Mouse (Mus musculus): ENCODE measurements around the gene Tbc1d20. TPM values are rescaled to one million over a fixed set of nuclear protein-coding genes. Genes with fewer than 3 reads are reported as not detected.

Gene Tbc1d20
- polyA plus RNA-seq, 1 experiment from 2014 or later, result 30.6 TPM

GRCm38 (mm10) chr2:152292475-152292874 lies 1.2 kb upstream of the Tbc1d20 start:
- ATAC-seq (replicated peaks; ENCODE audit: low FRiP score) (no peak), DNase-seq (ENCODE audit: low spot score) (no peak)
- Histone ChIP-seq H3K9ac (ENCODE audit: low read length) (no peak overlapping the region), H3K4me3 (ENCODE audit: low read depth, low read length) (no peak overlapping the region), H3K36me3 (ENCODE audit: control insufficient read depth, insufficient read depth, low read length) (no peaks in the 10 kb centered on the region), H3K27ac (ENCODE audit: low read depth, low read length) (no peak overlapping the region), H3K4me2 (ENCODE audit: low read depth, low read length, severe bottlenecking) (no peak overlapping the region), H3K4me1 (replicated peaks; ENCODE audit: control insufficient read depth, insufficient read depth, low read length) (no peaks in the 10 kb centered on the region; the same call in 1 of the 2 replicates), H3K27me3 (ENCODE audit: control insufficient read depth, insufficient read depth, low read length) (no peaks in the 10 kb centered on the region), H3K9me3 (ENCODE audit: control insufficient read depth, low read length) (no peaks in the 10 kb centered on the region)
- WGBS, result 35% methylated on average over 2 of the region's 2 CpGs

DNA sequence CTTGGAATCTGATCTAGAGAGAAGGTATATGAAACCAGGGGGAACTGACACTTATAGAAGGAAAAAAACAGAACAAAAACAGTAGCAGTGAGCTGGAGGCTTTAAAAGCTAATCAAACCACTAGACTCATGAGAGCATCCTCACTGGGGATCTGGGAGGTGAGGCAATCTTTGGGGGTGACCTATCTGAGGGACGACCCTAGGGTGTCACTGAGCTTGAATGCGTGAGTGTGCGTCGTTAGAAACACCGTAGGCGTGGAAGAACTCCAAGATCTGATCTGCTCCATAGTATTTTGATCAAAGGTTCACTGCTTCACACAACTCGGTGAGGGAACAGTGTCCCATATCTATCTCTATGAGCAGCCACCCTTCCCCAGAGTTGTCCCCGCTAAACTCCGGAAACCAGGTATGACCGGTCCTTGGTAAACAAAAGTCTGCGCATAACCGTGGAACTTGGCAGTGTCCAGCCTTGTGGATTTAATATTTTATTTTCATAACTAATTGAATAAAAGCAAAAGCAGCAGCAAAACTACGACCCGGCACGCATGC lies 375 bp upstream of the Tbc1d20 start:
- peak overlapping the region; percentile 91 for H3K4me3 ChIP-seq (ENCODE audit: low read depth, low read length)
- no peaks in the 10 kb centered on the region; the same call in 1 of the 2 replicates for H3K4me1 ChIP-seq (replicated peaks; ENCODE audit: control insufficient read depth, insufficient read depth, low read length)
- peak overlapping the region; percentile 85 for H3K4me2 ChIP-seq (ENCODE audit: low read depth, low read length, severe bottlenecking)
- DNase-seq (ENCODE audit: low spot score) (no peak), ATAC-seq (replicated peaks; ENCODE audit: low FRiP score) (peak; percentile 77)
- H3K9ac ChIP-seq (ENCODE audit: low read length), result peak overlapping the region; percentile 91; the same call in 1 of the 2 replicates
- no peak overlapping the region for H3K27ac ChIP-seq (ENCODE audit: low read depth, low read length)
- 2% methylated on average over 15 of the region's 15 CpGs for WGBS
- no peaks in the 10 kb centered on the region for H3K9me3 ChIP-seq (ENCODE audit: control insufficient read depth, low read length)
- no peaks in the 10 kb centered on the region for H3K36me3 ChIP-seq (ENCODE audit: control insufficient read depth, insufficient read depth, low read length)
- H3K27me3 ChIP-seq (ENCODE audit: control insufficient read depth, insufficient read depth, low read length), result no peaks in the 10 kb centered on the region

- Histone ChIP-seq H3K36me3 (ENCODE audit: control insufficient read depth, insufficient read depth, low read length) (no peaks in the 10 kb centered on the region), H3K4me1 (replicated peaks; ENCODE audit: control insufficient read depth, insufficient read depth, low read length) (no peaks in the 10 kb centered on the region; the same call in 1 of the 2 replicates), H3K9ac (ENCODE audit: low read length) (peak overlapping the region; percentile 91; the same call in 1 of the 2 replicates), H3K4me3 (ENCODE audit: low read depth, low read length) (peak overlapping the region; percentile 91), H3K27me3 (ENCODE audit: control insufficient read depth, insufficient read depth, low read length) (no peaks in the 10 kb centered on the region), H3K9me3 (ENCODE audit: control insufficient read depth, low read length) (no peaks in the 10 kb centered on the region), H3K27ac (ENCODE audit: low read depth, low read length) (no peak overlapping the region), H3K4me2 (ENCODE audit: low read depth, low read length, severe bottlenecking) (peak overlapping the region; percentile 85)
- 48% methylated on average over 5 of the region's 5 CpGs for WGBS
- DNase-seq (ENCODE audit: low spot score) (no peak), ATAC-seq (replicated peaks; ENCODE audit: low FRiP score) (no peak)
Observed at GRCm38 (mm10) chr2:152294541-152294940, 913 bp downstream of the Tbc1d20 start.

DNA sequence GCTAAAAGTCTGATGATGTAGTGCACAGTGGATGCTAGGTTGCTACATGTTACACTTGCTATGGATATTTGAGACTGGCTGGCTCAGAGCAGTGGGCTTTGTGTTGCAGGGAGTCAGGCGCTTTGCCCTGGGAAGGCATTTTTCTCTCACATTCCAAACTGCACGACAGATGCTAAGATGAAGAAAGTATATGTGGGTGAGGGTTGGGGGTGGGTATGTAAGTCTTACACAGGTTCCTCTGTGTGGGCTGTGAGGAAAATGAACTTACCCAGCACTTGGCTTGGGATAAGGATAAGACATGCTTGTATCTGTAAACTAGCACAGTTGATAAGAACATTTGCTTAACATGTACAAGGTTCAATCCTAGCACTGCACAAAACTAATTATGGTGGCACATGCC lies 9.2 kb downstream of the Tbc1d20 start:
- Histone ChIP-seq H3K27me3 (ENCODE audit: control insufficient read depth, insufficient read depth, low read length) (no peaks in the 10 kb centered on the region), H3K36me3 (ENCODE audit: control insufficient read depth, insufficient read depth, low read length) (peaks cover 11% of the 10 kb centered on the region), H3K9me3 (ENCODE audit: control insufficient read depth, low read length) (no peaks in the 10 kb centered on the region), H3K4me3 (ENCODE audit: low read depth, low read length) (no peak overlapping the region), H3K9ac (ENCODE audit: low read length) (no peak overlapping the region), H3K4me2 (ENCODE audit: low read depth, low read length, severe bottlenecking) (no peak overlapping the region), H3K4me1 (replicated peaks; ENCODE audit: control insufficient read depth, insufficient read depth, low read length) (no peaks in the 10 kb centered on the region), H3K27ac (ENCODE audit: low read depth, low read length) (no peak overlapping the region)
- DNase-seq (ENCODE audit: low spot score), result no peak
- WGBS, result 90% methylated on average over 2 of the region's 2 CpGs
- ATAC-seq (replicated peaks; ENCODE audit: low FRiP score), result no peak

DNA sequence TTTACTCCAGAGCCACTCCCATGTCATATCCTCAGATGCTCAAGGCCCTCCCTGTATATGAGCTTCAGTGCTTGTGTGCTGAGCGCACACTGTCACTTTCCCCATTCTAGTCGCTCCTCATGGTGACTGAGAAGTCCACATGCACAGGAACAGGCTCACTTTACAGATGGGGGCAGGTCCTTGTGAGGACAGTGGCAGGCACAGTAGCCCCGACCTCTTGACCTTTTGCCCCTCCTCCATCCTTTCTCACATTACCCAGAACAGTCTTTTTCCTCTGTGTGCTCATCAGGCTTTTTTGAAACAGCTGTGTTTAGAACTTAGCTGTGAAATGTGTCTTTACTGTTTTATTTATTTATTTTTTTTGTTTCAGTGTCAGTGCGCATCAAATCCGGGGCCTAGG lies 10.2 kb downstream of the Tbc1d20 start:
- no peak overlapping the region for H3K9ac ChIP-seq (ENCODE audit: low read length)
- H3K36me3 ChIP-seq (ENCODE audit: control insufficient read depth, insufficient read depth, low read length), result peaks cover 18% of the 10 kb centered on the region
- no peak overlapping the region for H3K27ac ChIP-seq (ENCODE audit: low read depth, low read length)
- DNase-seq (ENCODE audit: low spot score), result no peak
- no peak overlapping the region for H3K4me2 ChIP-seq (ENCODE audit: low read depth, low read length, severe bottlenecking)
- no peaks in the 10 kb centered on the region for H3K4me1 ChIP-seq (replicated peaks; ENCODE audit: control insufficient read depth, insufficient read depth, low read length)
- no peak overlapping the region for H3K4me3 ChIP-seq (ENCODE audit: low read depth, low read length)
- no peaks in the 10 kb centered on the region for H3K9me3 ChIP-seq (ENCODE audit: control insufficient read depth, low read length)
- no peaks in the 10 kb centered on the region for H3K27me3 ChIP-seq (ENCODE audit: control insufficient read depth, insufficient read depth, low read length)
- WGBS, result 73% methylated on average over 5 of the region's 5 CpGs
- no peak for ATAC-seq (replicated peaks; ENCODE audit: low FRiP score)

GRCm38 (mm10) chr2:152305480-152305879 lies 11.9 kb downstream of the Tbc1d20 start:
- WGBS, result 94% methylated on average over 6 of the region's 6 CpGs
- Histone ChIP-seq H3K27ac (ENCODE audit: low read depth, low read length) (no peak overlapping the region), H3K4me3 (ENCODE audit: low read depth, low read length) (no peak overlapping the region), H3K4me1 (replicated peaks; ENCODE audit: control insufficient read depth, insufficient read depth, low read length) (no peaks in the 10 kb centered on the region), H3K4me2 (ENCODE audit: low read depth, low read length, severe bottlenecking) (no peak overlapping the region), H3K9me3 (ENCODE audit: control insufficient read depth, low read length) (no peaks in the 10 kb centered on the region), H3K27me3 (ENCODE audit: control insufficient read depth, insufficient read depth, low read length) (no peaks in the 10 kb centered on the region), H3K36me3 (ENCODE audit: control insufficient read depth, insufficient read depth, low read length) (peaks cover 21% of the 10 kb centered on the region), H3K9ac (ENCODE audit: low read length) (no peak overlapping the region)
- ATAC-seq (replicated peaks; ENCODE audit: low FRiP score) (no peak), DNase-seq (ENCODE audit: low spot score) (no peak)

DNA sequence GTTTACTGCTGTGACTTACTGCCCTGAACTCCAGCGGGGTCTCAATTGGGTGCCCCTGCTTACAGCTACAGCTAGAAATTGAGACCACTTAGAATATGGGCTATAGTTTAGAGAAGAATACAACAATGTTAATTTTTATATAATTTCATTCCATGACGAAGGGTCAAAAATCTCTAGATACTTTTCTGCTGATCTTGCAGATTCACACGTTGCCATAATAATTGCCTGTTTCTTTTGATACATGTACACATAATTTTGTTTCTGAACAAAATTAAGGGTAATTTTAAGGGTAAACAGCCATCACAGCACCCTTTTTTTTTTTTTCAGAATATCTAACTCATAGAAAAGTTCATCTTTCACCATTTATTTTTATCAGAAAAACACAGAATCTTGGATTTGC lies 13.6 kb downstream of the Tbc1d20 start:
- DNase-seq (ENCODE audit: low spot score) (no peak), ATAC-seq (replicated peaks; ENCODE audit: low FRiP score) (no peak)
- Histone ChIP-seq H3K27ac (ENCODE audit: low read depth, low read length) (no peak overlapping the region), H3K4me2 (ENCODE audit: low read depth, low read length, severe bottlenecking) (no peak overlapping the region), H3K9me3 (ENCODE audit: control insufficient read depth, low read length) (no peaks in the 10 kb centered on the region), H3K27me3 (ENCODE audit: control insufficient read depth, insufficient read depth, low read length) (no peaks in the 10 kb centered on the region), H3K4me1 (replicated peaks; ENCODE audit: control insufficient read depth, insufficient read depth, low read length) (no peaks in the 10 kb centered on the region), H3K4me3 (ENCODE audit: low read depth, low read length) (no peak overlapping the region), H3K36me3 (ENCODE audit: control insufficient read depth, insufficient read depth, low read length) (peaks cover 23% of the 10 kb centered on the region), H3K9ac (ENCODE audit: low read length) (no peak overlapping the region)
- 96% methylated on average over 3 of the region's 3 CpGs for WGBS

DNA sequence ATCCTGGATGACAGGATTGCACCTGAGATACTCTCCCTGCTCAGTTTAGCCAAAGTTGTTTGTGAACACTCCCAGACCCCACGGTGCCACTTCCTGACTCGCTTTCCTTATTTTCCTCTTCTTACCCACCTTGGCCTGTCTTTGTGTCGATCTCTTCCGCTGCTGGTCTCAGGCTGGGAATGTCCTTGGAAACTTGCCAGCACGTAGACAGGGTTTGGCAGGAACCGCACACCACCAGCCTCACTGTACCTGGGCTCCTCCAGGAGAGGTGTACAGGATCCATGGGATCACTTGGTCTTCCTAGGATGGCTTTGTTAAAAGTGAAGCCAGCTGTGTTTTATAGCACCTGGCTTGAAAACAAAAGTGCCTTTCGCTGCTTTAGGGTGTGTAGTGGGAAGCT lies 19.4 kb downstream of the Tbc1d20 start:
- Histone ChIP-seq H3K9ac (ENCODE audit: low read length) (no peak overlapping the region), H3K9me3 (ENCODE audit: control insufficient read depth, low read length) (no peaks in the 10 kb centered on the region), H3K4me1 (replicated peaks; ENCODE audit: control insufficient read depth, insufficient read depth, low read length) (no peaks in the 10 kb centered on the region), H3K27me3 (ENCODE audit: control insufficient read depth, insufficient read depth, low read length) (no peaks in the 10 kb centered on the region), H3K4me3 (ENCODE audit: low read depth, low read length) (no peak overlapping the region), H3K36me3 (ENCODE audit: control insufficient read depth, insufficient read depth, low read length) (peaks cover 16% of the 10 kb centered on the region; the same call in 1 of the 2 replicates), H3K4me2 (ENCODE audit: low read depth, low read length, severe bottlenecking) (no peak overlapping the region), H3K27ac (ENCODE audit: low read depth, low read length) (no peak overlapping the region)
- no peak for DNase-seq (ENCODE audit: low spot score)
- WGBS, result 90% methylated on average over 7 of the region's 7 CpGs
- no peak for ATAC-seq (replicated peaks; ENCODE audit: low FRiP score)

DNA sequence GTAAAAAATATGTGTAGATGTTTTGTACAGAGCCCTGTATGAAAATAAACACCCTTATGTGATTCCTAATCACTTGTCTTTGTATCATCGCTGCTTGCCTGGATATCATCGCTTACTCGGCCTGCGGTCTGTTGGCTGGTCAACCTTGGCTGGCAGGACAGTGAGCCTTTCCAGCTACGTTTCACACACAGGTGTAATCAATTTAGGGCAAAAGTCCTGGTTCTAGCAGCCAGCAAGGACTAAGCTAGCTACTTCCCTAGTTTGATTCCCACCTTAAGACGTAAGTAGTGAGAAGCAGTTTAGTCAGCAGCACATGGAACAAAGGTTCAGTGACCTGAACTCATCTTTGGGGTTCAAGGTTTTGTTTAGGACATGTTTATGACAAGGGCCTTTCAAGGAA lies 20.3 kb downstream of the Tbc1d20 start:
- no peak for ATAC-seq (replicated peaks; ENCODE audit: low FRiP score)
- DNase-seq (ENCODE audit: low spot score), result no peak
- Histone ChIP-seq H3K27me3 (ENCODE audit: control insufficient read depth, insufficient read depth, low read length) (no peaks in the 10 kb centered on the region), H3K9me3 (ENCODE audit: control insufficient read depth, low read length) (no peaks in the 10 kb centered on the region), H3K27ac (ENCODE audit: low read depth, low read length) (no peak overlapping the region), H3K4me2 (ENCODE audit: low read depth, low read length, severe bottlenecking) (no peak overlapping the region), H3K36me3 (ENCODE audit: control insufficient read depth, insufficient read depth, low read length) (peaks cover 9% of the 10 kb centered on the region; the same call in 1 of the 2 replicates), H3K4me1 (replicated peaks; ENCODE audit: control insufficient read depth, insufficient read depth, low read length) (no peaks in the 10 kb centered on the region), H3K4me3 (ENCODE audit: low read depth, low read length) (no peak overlapping the region), H3K9ac (ENCODE audit: low read length) (no peak overlapping the region)
- WGBS, result 90% methylated on average over 6 of the region's 6 CpGs

Data from forebrain, embryonic 11.5 days (tissue).